Mouse (Mus musculus) megakaryocyte-erythroid progenitor cell, adult 5 weeks (primary cell): ENCODE results near the gene Mpl. TPM values are rescaled to one million over a fixed set of nuclear protein-coding genes. Genes with fewer than 3 reads are reported as not detected.

Experiments
- polyA plus RNA-seq: library from polyadenylated mRNA; stranded (reverse); fragments of >175 nt; gene quantifications from 2 replicates; pipeline ENCODE4 v1.2.3, GENCODE M21; 2012

The Mpl gene
- 21.8 and 37.2 TPM in 2 replicates for polyA plus RNA-seq

DNA sequence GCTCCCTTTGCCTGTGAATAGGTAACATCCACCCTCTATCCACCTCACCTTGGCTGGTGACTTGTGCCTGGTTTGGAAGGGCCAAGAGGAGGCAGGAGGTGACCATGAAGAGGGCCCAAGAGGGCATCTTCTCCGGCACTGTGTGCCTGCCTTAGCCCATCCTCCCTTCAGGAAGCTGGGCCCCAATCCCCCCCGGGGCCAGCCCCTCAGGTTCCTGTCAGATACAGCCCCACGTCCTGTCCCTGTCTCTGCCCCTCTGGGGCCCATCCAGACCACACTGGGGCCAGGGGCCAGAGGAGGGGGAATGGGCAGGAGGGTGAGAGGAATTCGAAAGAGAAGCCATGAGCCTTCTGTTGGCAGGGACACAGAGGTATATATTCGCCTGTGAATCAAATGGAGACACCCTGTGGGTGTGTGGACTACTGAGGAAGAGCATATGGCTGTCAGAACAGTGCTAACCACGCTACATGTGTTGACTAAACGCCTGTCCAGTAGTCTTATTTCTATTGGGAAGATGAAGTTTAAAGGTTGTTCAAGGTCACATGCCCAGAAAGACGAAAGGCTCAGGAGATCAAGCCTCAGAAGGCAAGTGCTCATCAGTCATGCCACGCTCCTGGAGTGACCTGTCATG lies at the start of gene Mpl:
Mpl (minus strand) TSS at position 169 of the 631 bp plus-strand sequence.

GRCm38 (mm10) chr4:118489717-118490132 lies 32.4 kb upstream of the Mpl start, which contains the start of gene Tie1:
Gene Tie1, minus strand, starts transcription at chr4:118490061.

GRCm38 (mm10) chr4:118436820-118437603 lies 20.3 kb downstream of the Mpl start, which contains the start of gene Cdc20:
Gene Cdc20, minus strand, starts transcription at chr4:118437352.

GRCm38 (mm10) chr4:118427768-118428451 lies 29.4 kb downstream of the Mpl start, which contains the start of gene Elovl1:
Gene Elovl1, plus strand, starts transcription at chr4:118428093.

DNA sequence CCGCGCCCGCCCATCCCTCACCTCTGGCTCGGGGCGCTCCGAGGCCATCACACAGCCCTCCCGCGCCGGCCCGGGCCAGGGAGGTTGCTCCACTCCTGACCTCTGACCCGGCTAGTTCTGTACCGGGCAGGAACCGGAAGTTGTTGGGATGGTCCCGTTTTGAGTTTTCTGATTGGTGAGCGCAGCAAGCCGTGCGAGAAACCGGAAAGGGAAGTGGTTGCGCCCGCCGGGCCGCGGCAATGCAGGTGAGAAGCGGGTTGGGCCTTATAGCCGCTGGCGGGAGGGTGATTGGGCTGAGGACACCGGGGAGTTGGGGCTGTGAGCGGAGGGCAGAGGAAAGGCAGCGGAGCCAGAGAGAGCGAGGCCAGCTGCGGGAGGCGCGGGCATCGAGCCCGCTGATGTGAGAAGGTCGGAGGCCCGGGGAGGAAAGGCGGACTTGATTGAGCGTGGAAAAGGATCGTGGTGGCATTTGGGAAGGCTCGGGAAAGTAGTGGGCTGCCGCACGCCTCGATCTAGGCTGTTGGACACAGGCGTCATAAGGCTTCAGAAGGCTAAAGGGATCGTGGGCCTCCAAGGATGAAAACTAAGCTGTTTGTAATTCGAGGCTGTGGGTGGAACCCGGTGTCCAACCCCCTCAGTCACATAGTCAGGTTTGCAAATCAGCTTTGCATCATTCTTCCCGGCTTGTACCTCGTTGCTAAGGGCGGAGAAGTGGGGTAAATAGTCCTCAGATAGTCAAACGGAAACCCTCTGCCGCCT lies 48.0 kb downstream of the Mpl start, which contains the start of the genes Szt2 and Med8:
Szt2 (minus strand) TSS at position 132 of the 759 bp plus-strand sequence.
Med8 (plus strand) TSS at position 196 of the 759 bp plus-strand sequence.

Other genes starting within 250 kb of the Mpl start
- 0.78 and 1.4 TPM in 2 replicates for gene Ptprf, start 166.1 kb downstream of the Mpl start, polyA plus RNA-seq
- gene Szt2, start 48.2 kb downstream of the Mpl start, polyA plus RNA-seq: 62.9 and 83.0 TPM in 2 replicates
- gene Med8, start 48.2 kb downstream of the Mpl start, polyA plus RNA-seq: 21.4 and 25.8 TPM in 2 replicates
- gene Elovl1, start 29.4 kb downstream of the Mpl start, polyA plus RNA-seq: 65.0 and 83.4 TPM in 2 replicates
- gene Cdc20, start 20.2 kb downstream of the Mpl start, polyA plus RNA-seq: 93.6 and 123 TPM in 2 replicates
- gene Tie1, start 32.5 kb upstream of the Mpl start, polyA plus RNA-seq: 19.4 and 28.6 TPM in 2 replicates
- 0.40 and 0.70 TPM in 2 replicates for gene 2610528J11Rik, start 69.5 kb upstream of the Mpl start, polyA plus RNA-seq
- 0.21 and 0.51 TPM in 2 replicates for gene Tmem125, start 86.5 kb upstream of the Mpl start, polyA plus RNA-seq
- gene Cfap57, start 163.3 kb upstream of the Mpl start, polyA plus RNA-seq: 0.15 and 0.48 TPM in 2 replicates
- 22.2 and 32.5 TPM in 2 replicates for gene Ebna1bp2, start 163.3 kb upstream of the Mpl start, polyA plus RNA-seq
- gene Olfr62, start 201.4 kb upstream of the Mpl start, polyA plus RNA-seq: not detected in 2 replicates
- not detected in 2 replicates for gene Olfr1342, start 235.2 kb upstream of the Mpl start, polyA plus RNA-seq
- gene Olfr1341, start 246.0 kb upstream of the Mpl start, polyA plus RNA-seq: not detected in 2 replicates